Mouse (Mus musculus) cortical plate, adult 2 months (tissue): ENCODE results near the gene Omp.

Source experiments
- CTCF ChIP-seq: fragments of 200-500 bp; IDR thresholded peaks from 2 replicates; pipeline ENCODE4 v1.5.1; 2011; ENCODE audit warnings: mild to moderate bottlenecking, control low read depth, low read length; ENCODE audit not compliant: insufficient read depth; ENCODE audit errors: extremely low read depth
- POLR2A ChIP-seq: fragments of 200-500 bp; IDR thresholded peaks from 2 replicates; pipeline ENCODE4 v1.6.1; 2011; ENCODE audit warnings: mild to moderate bottlenecking, low read length, control low read depth; ENCODE audit not compliant: insufficient read depth; ENCODE audit errors: extremely low read depth

DNA sequence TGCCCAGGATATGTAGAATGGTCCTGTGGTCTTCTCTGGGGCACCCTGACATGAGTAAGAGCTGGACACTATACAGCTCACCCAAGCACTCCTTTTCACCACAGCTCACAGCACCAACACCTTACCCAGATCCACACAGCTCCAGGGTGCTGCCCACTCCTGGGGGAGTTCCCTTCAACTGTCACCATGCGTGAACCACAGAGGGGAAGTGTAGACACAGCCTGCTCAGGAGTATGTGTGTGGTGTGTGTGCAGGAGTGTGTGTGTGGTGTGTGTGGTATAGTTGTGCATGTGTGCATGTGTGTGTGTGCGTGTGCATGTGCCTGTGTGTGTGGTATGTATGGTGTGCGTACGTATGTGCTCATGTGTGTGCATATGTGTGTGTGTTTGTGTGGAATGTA is 49.5 kb downstream of the Omp start:
- TF ChIP-seq CTCF (no peak), POLR2A (no peak)
